Mouse (Mus musculus) intestine, postnatal 0 days (tissue): ENCODE results near the gene Tead1. TPM values are rescaled to one million over a fixed set of nuclear protein-coding genes. Genes with fewer than 3 reads are reported as not detected.

Experiments used
- ATAC-seq: fragments of 200-750 bp; cut with Nextera tagmentation; 2 replicates; pipeline ENCODE4 v1.8.0; 2017; ENCODE audit warnings: mild to moderate bottlenecking, moderate TSS enrichment, moderate library complexity
- H3K27ac ChIP-seq: fragments of 300-500 bp; sonication (generic); 2 replicates; pipeline ENCODE4 v1.5.1; 2014; ENCODE audit warnings: mild to moderate bottlenecking, low read depth, low read length, moderate library complexity
- H3K27me3 ChIP-seq: fragments of 300-500 bp; sonication (generic); replicated peaks from 2 replicates; pipeline ENCODE4 v1.6.1; 2014; ENCODE audit warnings: low read length, mixed read lengths; ENCODE audit not compliant: control insufficient read depth, insufficient read depth
- H3K36me3 ChIP-seq: fragments of 300-500 bp; sonication (generic); 2 replicates; pipeline ENCODE4 v1.6.1; 2014; ENCODE audit warnings: mild to moderate bottlenecking, moderate library complexity; ENCODE audit not compliant: control insufficient read depth, insufficient read depth
- H3K4me1 ChIP-seq: fragments of 300-500 bp; sonication (generic); replicated peaks from 2 replicates; pipeline ENCODE4 v1.6.1; 2014; ENCODE audit warnings: antibody characterized with exemption, low read length, mixed read lengths; ENCODE audit not compliant: control insufficient read depth, insufficient read depth
- H3K4me2 ChIP-seq: fragments of 300-500 bp; sonication (generic); replicated peaks from 2 replicates; pipeline ENCODE4 v1.6.1; 2014; ENCODE audit warnings: low read depth, mild to moderate bottlenecking, moderate library complexity
- H3K4me3 ChIP-seq: fragments of 300-500 bp; sonication (generic); 2 replicates; pipeline ENCODE4 v1.5.1; 2014; ENCODE audit warnings: low read depth, low read length
- H3K9ac ChIP-seq: fragments of 300-500 bp; sonication (generic); 2 replicates; pipeline ENCODE4 v1.6.1; 2014; ENCODE audit warnings: mild to moderate bottlenecking, low read depth, low read length
- H3K9me3 ChIP-seq: fragments of 300-500 bp; sonication (generic); 2 replicates; pipeline ENCODE4 v1.6.1; 2016; ENCODE audit warnings: mixed run types; ENCODE audit not compliant: control insufficient read depth
- CTCF ChIP-seq: sonication (generic); IDR thresholded peaks from 2 replicates; pipeline ENCODE4 v1.5.1; 2016; ENCODE audit warnings: low read depth, mild to moderate bottlenecking, control low read depth, antibody characterized with exemption, moderate library complexity
- WGBS: fragments of 180-500 bp; shearing (Covaris S2); extraction: QIAGEN DNeasy Blood & Tissue Kit; methylation state at CpG from one replicate; pipeline ENCODE4 v1.1.7; 2014; 5-methylcytosine and 5-hydroxymethylcytosine counted together
- polyA plus RNA-seq: library from polyadenylated mRNA; unstranded; fragments of >200 nt; fragmentation: Nextera tagmentation; extraction: Ambion mirVana; gene quantifications from 2 replicates; pipeline ENCODE4 v1.2.1, GENCODE M21; 2015

The Tead1 gene
- polyA plus RNA-seq, 1 experiment from 2014 or later: 7.4 TPM

DNA sequence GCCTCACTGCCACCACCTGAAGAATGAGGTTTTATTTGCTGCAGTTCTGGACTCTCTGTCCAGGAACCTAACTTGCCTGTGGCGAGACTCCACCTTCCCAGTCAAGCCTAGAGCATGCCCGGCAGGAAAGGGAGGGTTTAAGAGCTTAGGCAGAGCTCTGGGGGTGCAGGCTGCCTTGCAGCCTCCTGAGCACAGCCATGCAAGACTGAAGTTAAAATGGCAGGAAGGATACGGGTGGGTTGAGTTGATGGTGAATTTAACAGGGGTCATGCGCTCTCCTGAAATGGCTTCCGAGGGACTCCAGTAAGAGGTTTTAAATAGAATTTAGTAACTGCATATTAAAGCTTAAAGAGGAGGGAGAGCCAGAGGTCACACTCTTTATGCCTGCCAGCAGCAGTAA, 213.5 kb downstream of the Tead1 start:
- Histone ChIP-seq H3K4me1 (no peaks in the 10 kb centered on the region), H3K27ac (no peak overlapping the region), H3K4me3 (no peak overlapping the region), H3K4me2 (no peak overlapping the region), H3K27me3 (no peaks in the 10 kb centered on the region), H3K9ac (no peak overlapping the region), H3K9me3 (no peaks in the 10 kb centered on the region), H3K36me3 (peaks cover 32% of the 10 kb centered on the region)
- TF ChIP-seq CTCF: no peak
- no peak for ATAC-seq
- WGBS: 87% methylated on average over 5 of the region's 5 CpGs

DNA sequence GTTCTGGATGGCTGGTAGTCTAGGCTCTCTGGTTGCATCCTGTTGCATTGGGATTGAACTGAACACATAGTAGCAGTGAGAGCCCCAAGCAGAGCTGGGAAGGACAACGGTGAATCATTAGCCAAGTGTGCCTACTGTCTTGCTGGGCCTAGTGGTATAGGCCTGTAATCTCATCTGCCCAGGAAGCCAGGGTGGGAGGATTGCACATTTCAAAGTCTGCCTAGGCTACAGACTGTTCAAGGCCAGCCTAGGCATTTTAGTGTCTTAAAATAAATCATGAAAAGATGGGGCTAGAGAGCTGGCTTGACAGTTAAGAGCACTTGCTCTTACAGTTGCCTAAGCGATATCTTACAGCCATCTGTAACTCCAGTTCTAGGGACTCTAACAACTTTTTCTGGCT, 217.2 kb downstream of the Tead1 start:
- peaks cover 46% of the 10 kb centered on the region for H3K36me3 ChIP-seq
- no peak for ATAC-seq
- no peak overlapping the region for H3K9ac ChIP-seq
- no peak overlapping the region for H3K27ac ChIP-seq
- no peaks in the 10 kb centered on the region for H3K4me1 ChIP-seq
- 83% methylated on average over 2 of the region's 2 CpGs for WGBS
- H3K4me2 ChIP-seq: no peak overlapping the region
- H3K27me3 ChIP-seq: no peaks in the 10 kb centered on the region
- TF ChIP-seq CTCF: no peak
- H3K9me3 ChIP-seq: no peaks in the 10 kb centered on the region
- no peak overlapping the region for H3K4me3 ChIP-seq

DNA sequence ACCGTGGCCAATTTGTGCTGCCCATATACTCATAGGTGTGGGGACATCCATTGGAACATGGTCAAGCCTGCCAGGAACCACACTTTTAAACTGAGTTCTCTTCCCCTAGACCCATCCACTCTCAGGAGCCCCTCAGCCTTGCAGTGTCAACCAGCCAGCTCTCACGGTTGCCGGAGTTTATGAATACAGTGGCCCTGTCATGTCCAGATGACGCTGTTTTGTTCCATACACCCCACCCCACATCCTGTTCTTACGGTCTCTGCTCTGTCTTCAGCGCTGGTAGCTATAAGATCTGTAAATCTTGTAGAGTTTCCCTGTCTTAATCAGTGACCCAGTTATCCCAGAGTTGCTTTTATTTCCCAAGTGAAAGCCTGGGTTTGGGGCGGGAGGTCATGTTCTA, 222.6 kb downstream of the Tead1 start:
- no peak for TF ChIP-seq CTCF
- Histone ChIP-seq H3K36me3 (peaks cover 35% of the 10 kb centered on the region; the same call in 1 of the 2 replicates), H3K9ac (no peak overlapping the region), H3K27ac (no peak overlapping the region), H3K4me3 (no peak overlapping the region), H3K27me3 (no peaks in the 10 kb centered on the region), H3K9me3 (no peaks in the 10 kb centered on the region), H3K4me1 (no peaks in the 10 kb centered on the region), H3K4me2 (no peak overlapping the region)
- no peak for ATAC-seq
- WGBS: 90% methylated on average over 7 of the region's 7 CpGs

DNA sequence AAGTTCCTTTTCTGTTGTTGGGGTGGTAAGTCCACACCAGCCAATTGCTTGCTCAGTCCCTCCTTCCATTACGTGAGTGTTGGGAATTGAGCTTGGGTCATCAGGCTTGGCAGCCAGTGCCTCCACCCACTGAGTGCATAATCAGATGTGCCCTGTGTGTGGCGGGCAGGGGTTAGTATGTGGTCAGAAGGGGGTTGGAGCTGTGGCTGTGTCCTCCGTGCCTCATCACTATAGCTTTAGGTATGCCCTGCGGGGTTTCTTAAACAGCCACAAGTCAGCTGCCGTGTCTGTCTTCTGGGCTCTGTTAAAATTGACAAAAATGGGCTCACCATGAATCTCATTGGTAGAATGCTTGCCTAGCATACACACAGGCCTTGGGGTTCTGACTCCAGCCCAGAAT, 227.7 kb downstream of the Tead1 start:
- Histone ChIP-seq H3K4me2 (no peak overlapping the region), H3K4me1 (no peaks in the 10 kb centered on the region), H3K36me3 (peaks cover 8% of the 10 kb centered on the region; the same call in 1 of the 2 replicates), H3K9ac (no peak overlapping the region), H3K27ac (no peak overlapping the region), H3K4me3 (no peak overlapping the region), H3K27me3 (no peaks in the 10 kb centered on the region), H3K9me3 (no peaks in the 10 kb centered on the region)
- WGBS: 88% methylated on average over 5 of the region's 5 CpGs
- no peak for ATAC-seq
- no peak for TF ChIP-seq CTCF

DNA sequence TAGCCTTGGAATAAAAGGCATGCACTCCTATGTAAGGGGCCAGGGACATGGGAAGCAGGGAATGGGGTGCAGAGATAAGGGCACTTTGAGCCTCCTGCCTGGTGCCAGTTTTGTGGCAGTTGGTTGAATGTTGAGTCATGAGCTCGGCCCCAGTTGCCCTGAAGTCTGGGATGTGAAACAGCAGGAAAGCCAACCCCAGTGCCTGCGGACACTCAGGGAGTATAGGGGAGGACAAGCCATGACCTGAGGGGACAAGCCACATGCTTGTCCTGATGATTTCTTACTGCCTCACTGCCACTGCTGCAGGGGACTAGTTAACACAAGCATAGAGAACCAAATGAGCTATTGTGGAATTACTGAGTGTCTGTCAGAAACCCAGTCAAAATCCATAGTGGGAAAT, 228.3 kb downstream of the Tead1 start:
- no peak overlapping the region for H3K27ac ChIP-seq
- no peaks in the 10 kb centered on the region for H3K9me3 ChIP-seq
- no peaks in the 10 kb centered on the region for H3K27me3 ChIP-seq
- no peak for TF ChIP-seq CTCF
- no peak overlapping the region for H3K4me3 ChIP-seq
- no peak overlapping the region for H3K4me2 ChIP-seq
- no peak for ATAC-seq
- H3K4me1 ChIP-seq: no peaks in the 10 kb centered on the region
- H3K36me3 ChIP-seq: peaks cover 5% of the 10 kb centered on the region; the same call in 1 of the 2 replicates
- WGBS: 86% methylated on average over 2 of the region's 2 CpGs
- H3K9ac ChIP-seq: no peak overlapping the region

DNA sequence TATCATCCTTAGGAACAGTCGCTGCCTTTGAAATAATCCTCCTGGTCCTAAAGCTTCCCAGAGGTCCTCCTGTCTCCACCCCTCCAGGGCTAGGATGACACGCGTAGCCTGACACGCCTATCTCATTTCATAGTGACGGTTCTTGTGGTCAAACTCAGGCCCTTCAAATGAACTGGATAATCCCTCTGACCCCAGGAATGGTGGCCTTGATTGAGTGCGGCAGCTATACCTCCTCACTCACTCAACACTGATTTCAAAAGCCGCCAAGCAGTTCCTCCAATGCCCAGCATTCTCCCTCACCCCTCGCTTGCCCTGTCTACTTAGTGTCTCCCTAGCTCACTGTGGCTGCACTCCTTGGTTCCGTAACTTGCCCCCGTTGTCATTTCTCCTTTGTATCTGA, 230.0 kb downstream of the Tead1 start:
- TF ChIP-seq CTCF: no peak
- Histone ChIP-seq H3K9ac (no peak overlapping the region), H3K27me3 (no peaks in the 10 kb centered on the region), H3K27ac (no peak overlapping the region), H3K4me2 (no peak overlapping the region), H3K4me1 (no peaks in the 10 kb centered on the region), H3K4me3 (no peak overlapping the region), H3K36me3 (peaks cover 5% of the 10 kb centered on the region; the same call in 1 of the 2 replicates), H3K9me3 (no peaks in the 10 kb centered on the region)
- WGBS: 83% methylated on average over 10 of the region's 10 CpGs
- ATAC-seq: no peak

DNA sequence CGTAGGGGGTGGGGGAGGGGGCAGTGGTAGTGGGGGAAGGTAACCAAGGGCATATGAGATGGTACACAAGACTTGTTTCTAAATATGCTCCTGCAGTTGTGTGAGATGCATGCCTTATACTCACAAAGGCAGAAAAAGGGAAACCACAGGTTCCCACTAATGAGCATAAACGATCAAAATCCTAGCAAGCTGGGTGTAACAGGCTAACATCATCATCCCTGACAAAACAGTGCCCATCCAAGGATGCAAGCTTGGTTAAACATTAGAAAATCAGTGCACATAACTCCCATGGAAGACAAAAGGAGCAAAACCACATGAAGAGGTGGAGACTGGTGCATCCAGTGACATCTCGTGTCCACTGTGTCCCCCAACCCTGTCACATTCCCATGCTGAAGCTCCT, 233.9 kb downstream of the Tead1 start:
- no peaks in the 10 kb centered on the region for H3K4me1 ChIP-seq

More for the DNA sequence above, 233.9 kb downstream of the Tead1 start:
- no peak for ATAC-seq
- H3K27ac ChIP-seq: no peak overlapping the region
- 84% methylated on average over 3 of the region's 3 CpGs for WGBS
- no peak overlapping the region for H3K4me3 ChIP-seq
- H3K4me2 ChIP-seq: no peak overlapping the region
- no peaks in the 10 kb centered on the region for H3K27me3 ChIP-seq
- H3K9me3 ChIP-seq: no peaks in the 10 kb centered on the region
- H3K36me3 ChIP-seq: no peaks in the 10 kb centered on the region
- TF ChIP-seq CTCF: no peak
- no peak overlapping the region for H3K9ac ChIP-seq
